Mouse (Mus musculus) G1E (cell line): ENCODE results near the gene Impdh2.

Experiments used
- CTCF ChIP-seq: IDR thresholded peaks from 2 replicates; pipeline ENCODE4 v1.5.1; 2012; ENCODE audit warnings: low read depth, low read length, inconsistent platforms, mixed read lengths
- GATA1 ChIP-seq: IDR thresholded peaks from 2 replicates; pipeline ENCODE4 v1.6.1; 2012; ENCODE audit warnings: borderline replicate concordance, low read length, inconsistent platforms, mixed read lengths
- GATA2 ChIP-seq: IDR thresholded peaks from 2 replicates; pipeline ENCODE4 v1.6.1; 2012; ENCODE audit warnings: low read depth, low read length, inconsistent platforms, borderline replicate concordance
- TAL1 ChIP-seq: conservative IDR thresholded peaks from 2 replicates; pipeline ENCODE4 v1.6.1; 2012; ENCODE audit warnings: low read depth, low read length, inconsistent platforms, mixed read lengths

DNA sequence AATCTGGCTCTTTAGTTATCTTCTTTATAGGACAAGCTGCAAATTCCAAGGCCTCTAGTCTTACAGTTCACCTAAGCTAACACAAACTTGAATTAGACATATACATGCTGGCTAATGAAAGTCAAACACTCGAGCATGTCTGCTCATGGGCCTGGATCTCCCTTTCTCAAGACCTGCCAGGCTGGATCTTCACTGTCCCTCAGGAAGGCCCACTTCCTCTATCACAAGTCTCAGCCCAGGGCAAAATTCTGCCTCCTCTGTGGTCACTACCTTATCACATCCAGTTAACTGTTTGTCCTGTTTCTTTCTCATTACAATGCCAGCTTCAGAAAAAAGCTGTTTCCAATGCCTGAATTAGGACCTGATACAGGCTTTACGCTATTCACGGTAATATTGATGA, 34.3 kb downstream of the Impdh2 start:
- TF ChIP-seq CTCF (no peak), TAL1 (no peak), GATA2 (no peak), GATA1 (no peak)
